Mouse (Mus musculus) spleen, adult 12 weeks (tissue): ENCODE results near the gene Vash1.
A peak's percentile ranks its signal among the peaks of the same experiment; 100 is the strongest.

Source experiments
- DNase-seq: peaks from one replicate; pipeline ENCODE4 v3.0.0; 2022; ENCODE audit warnings: low spot score

The Vash1 gene

DNA sequence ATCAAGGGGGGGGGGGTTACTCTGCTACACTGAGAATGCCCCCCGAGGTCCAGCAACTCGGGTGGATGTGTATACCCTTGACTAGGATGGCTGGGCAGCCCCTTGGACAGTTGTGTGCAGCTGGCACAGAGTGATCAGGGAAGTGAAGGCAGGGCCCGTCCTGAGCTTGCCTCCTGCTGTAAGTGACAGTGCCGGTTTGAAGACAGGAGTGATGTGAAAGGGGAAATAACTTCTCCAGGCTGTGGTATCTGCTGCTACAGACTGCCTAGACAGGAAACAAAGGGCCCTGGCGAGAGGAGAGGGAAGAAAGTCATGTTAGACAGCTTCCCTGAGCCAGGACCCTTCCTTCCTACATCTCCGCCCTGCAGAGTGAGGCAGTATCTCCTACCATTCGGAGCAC lies 5.2 kb downstream of the Vash1 start:
- DNase-seq = no peak

DNA sequence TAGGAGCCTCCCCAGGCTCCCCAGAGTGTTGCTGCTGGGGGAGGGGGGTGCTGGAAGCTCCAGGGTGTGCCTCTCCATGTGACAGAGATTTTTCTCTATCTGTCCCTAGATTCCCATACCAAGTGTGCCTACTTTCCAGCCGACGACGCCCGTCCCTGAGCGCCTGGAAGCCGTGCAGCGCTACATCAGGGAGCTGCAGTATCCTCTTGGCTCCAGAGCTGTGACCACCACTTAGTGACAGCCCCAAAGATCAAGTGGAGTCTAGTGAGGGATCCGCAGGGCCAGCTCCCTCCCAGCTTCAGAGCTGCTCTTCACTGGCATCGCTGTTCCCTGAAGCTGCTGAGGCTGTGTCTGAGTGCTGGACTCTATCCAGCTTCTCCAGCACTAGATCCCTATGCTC lies 6.8 kb downstream of the Vash1 start:
- DNase-seq = no peak

DNA sequence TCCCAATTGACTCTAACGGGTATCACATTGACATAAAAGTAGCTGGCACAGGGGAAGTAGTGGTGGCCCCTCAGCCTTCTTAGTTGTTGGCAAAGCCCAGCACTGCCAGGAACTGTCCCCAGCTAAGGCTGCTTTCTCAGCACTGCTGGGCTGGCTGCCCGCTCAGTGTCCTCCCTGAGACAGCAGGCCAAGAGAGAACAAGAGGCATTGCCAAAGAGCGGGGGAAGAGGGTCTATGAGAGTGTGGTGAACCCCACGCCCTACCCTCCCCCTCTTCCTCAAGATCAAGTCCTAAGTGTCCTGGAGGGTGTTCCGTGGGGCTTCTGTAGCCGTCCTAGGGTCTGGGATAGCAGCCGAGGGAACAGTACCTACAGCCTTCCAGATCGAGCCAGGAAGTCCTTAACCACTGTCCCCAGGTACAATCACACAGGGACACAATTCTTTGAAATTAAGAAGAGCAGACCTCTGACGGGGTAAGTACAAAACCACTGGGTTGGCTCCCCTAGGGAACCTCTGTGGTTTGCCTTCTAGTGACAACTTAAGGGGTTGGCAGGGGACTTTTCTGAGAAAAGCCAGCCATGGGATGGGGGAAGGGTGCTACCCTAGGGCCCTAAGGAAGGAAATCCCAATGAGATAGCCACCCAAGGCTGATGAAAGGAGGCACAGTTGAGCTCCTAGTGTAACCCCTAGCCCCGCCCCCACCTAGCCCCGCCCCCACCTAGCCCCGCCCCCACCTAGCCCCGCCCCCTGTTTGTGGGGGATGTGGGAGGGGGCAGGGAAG lies 8.2 kb downstream of the Vash1 start:
- DNase-seq = no peak

DNA sequence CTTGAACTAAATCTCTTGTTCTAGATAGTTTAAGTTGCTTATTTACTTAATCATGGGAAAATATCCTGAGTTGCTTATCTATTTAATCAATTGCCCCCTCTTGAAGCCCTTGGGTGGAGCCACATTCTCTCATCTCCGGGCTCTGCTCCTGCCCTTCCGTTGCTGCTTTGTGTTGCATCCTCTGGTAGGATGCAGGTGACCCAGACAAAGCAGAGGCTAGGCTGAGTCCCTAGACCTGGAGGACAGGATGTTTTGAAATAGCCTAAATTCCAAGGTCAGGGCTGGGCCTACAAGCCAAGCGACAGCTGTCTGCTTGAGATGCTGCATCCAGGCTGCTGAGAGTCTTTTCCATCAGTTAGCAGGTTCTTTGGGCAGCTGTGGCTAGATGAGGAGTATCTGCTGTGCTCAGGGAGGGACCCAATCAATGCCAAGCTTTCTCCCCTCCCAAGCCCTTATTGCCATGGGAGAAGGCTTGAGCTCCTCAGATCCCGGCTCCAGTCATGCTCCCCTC lies 9.0 kb downstream of the Vash1 start:
- no peak for DNase-seq

DNA sequence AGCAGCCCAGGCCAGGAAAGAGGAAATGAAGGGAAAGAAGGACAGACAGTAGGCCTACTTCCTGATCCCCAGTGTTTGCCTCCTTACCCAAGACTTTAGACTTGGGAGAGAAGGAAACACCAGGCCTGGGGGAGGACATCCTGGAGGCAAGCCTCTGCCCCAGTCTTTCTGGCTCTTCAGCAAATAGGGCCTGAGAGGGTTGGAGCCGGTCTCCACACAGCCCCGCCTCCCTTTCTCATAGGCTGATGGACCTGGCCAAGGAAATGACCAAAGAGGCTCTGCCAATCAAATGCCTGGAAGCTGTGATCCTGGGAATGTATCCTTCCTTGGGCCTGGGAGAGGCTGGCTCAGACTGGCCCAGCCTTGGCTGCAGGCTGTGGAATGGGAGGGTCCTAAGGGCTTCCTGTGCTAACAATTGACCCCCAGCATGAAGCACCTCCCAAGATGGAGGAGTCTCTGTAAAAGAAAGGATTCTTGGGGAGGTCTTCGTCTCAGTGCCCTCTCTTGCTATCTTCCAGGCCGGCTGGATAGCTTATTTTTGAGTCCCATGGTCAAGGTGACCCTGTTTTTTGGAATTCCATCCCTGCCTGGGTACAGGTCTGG lies 9.6 kb downstream of the Vash1 start:
- DNase-seq = no peak

DNA sequence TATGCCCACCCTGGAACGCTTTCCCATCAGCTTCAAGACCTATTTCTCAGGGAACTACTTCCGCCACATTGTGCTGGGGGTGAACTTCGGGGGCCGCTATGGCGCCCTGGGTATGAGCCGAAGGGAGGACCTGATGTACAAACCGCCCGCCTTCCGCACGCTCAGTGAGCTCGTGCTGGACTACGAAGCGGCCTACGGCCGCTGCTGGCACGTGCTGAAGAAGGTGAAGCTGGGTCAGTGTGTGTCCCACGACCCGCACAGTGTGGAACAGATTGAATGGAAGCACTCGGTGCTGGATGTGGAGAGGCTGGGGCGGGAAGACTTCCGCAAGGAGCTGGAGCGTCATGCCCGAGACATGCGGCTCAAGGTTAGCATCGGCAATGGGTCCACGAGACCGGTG lies 10.4 kb downstream of the Vash1 start:
- no peak for DNase-seq

DNA sequence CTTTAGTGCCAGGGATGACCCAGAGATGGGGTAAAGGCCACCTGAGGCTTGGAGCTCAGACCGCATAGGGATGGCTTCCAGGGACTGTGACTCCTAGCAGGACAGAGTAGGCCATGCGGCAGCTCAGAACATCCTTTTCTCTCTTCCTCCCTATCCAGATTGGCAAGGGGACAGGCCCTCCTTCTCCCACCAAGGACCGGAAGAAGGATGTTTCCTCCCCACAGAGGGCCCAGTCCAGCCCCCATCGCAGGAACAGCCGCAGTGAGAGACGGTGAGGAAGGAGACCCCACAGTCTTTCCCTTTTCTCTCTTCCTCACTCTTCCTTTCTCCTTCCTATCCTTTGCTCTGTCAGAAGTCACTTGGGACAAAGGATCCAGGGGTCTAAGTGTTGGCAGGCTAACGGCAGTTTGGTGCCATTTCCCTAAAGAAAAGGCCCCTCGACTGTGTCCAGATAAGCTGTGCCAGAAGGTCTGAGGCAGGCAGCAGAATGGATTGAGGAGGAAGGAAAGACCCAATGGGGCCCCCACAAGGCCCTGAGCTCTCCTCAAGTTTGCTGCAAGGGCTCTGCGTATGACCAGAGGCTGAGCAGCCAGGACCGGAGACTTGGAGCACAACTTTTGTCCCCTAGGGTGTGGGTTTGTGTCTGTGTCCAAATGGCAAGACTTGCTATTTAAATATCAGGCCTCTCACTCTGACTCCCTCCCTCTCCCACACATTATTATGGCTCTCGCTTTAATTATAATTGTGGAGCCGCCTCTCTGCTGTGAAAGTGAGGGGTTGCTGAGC lies 12.4 kb downstream of the Vash1 start:
- no peak for DNase-seq

DNA sequence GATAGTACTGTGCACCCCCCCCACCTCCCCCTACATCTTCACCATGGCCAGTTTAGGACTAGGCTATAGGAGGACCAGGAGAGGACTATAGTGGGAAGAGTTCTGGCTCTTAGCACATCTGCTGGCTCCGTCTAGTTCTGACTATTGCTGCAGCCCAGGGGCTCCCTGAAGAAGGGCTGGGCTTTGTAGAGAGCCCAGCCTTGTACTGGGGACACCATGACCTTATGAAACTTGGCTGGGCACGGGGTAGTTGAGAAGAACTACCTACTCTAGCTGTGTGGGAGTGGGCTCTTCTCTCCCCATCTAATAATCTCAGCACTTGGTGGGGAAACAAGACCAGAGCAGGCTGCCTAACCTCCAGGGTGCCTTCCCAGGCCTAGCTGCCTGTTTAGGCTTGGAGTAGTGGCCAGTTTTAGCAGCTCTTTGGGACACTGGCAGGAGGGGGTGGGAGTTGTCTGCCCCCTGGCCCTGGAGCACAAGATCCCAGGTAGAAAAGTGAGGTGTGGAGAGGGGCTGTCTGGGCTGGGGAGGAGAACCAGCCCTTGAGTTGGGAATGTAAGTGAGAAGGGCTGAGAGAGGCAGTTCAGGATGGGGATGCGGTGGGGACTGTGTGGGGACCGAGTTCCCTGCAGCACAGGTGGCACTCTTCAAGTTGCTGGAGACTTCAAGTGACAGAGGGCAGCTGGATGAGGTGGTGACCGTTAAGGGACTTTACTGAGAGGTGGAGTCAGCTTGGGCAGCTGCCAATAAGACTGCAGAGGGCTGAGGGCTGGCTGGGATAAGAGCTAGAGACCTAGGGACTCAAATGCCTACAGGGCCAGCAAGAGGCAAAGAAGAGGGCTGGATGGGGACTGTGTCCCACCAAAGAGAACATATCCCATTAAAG lies 14.2 kb downstream of the Vash1 start:
- DNase-seq = no peak

DNA sequence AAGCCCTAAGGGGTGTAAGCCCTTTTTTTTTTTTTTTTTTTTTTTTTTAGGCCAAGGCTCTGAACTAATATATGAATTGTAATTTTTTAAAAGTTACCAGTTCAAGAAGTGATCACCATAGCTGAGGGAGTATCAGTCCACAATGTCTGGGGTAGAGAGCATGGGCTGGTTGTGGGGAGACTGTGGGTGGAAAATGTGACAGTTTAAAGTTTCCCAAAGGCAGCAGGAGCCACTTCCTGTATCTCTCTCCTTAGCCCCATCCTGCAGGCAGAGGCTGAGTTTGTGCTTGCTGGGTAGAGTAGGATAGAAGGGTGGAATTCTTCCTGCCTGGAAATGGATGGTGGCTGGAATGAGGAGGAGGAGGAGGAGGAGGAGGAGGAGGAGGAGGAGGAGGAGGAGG lies 14.9 kb downstream of the Vash1 start:
- DNase-seq = no peak

DNA sequence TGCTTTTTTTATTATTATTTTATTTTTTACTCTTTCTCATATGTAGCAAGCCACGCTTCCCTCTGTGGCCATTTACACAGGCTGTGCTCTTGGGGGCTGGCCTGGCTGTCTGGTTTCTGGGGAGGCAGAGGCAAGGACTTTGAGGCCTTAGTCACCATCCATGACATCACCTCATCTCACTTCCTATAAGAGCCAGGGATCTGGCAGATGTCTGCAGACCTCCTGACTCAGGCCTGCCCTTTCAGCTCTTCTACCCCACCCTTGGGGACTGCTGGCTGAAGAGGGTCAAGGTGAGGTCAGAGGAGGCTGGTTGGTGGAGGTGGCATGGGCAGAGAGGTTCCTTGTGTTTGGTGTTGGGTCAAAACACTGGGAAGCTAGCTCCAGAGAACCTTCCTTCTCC lies 15.9 kb downstream of the Vash1 start:
- no peak for DNase-seq

DNA sequence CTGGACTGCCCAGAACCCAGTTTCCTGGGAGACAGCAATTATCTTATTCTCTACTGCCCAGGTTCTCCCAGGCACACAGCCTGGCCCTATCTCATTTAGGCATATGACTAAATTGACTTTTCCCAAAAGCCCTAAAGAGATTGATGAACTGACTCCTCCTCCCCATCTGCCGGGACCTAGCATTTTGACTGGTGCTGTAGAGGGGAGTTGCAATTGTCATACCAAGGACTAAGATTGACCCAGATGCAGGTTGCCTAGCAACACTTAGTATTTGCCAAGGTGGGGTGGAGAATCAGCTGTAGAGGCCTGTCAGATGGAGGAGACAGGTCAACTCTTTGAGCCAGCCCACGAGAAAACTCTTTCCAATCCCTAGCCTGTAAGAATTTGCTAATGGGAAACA lies 19.5 kb downstream of the Vash1 start:
- no peak for DNase-seq

DNA sequence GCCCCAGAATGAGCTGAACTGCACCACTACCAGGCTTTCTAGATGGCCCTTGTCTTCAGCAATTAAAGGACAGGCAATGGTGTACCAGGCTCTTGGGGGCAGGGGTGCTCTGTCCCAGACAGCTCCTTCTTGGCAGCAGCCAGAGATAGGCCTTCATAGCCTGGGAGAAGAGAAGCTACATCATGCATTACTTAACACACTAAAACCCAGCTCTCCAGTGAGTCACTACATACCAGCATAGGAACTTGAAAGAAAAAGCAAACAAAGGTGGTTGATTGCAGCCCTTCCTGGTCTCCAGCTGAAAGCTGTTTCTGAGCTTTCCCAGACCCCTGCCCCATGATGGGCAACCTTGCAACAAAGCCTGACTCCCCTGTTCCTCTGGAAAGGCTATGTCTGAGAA lies 20.0 kb downstream of the Vash1 start:
- no peak for DNase-seq

DNA sequence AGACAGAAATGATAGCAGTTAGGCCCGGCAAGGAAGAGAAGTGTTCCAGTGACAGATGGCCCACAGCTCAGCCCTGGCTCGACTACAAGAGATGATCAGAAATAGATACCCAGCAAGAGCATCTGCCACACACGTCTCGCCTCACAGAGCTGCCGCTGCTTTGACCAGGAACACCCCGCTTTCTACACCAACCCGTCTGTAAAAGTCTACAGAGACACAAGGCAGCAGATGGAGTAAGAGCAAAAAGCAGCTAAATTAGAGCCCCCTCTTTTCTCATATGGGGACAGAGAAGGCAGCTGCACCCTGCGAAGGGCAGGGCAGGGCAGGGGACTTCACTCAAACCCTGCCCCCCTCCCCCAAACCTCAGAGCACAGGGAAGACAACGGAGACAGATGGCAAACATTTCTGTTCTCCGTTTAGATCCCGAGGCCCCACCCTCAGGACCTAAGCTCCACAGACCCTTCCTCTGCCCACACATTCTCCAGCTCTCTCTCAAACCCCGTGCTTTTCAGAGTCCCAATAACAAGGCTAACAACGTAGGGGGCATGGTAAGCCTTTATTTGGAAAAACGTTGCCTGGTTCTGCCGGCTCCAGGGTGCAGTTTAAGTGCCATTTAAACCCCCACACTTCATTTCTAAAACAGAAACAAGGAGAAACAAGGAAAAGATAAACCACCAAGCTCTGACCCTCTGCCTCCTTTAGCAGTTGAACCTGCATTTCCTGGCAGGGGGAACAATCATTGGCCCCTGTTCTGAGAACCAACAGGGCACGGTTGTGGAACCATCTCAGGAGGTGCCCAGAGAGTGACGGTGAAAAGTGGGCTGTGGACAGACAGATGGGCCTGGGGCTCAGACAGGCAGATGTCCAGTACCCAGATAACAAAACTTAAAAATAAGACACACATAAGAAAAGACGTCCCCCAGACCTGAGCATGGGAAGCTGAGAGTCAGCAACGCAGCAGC lies 21.7 kb downstream of the Vash1 start:
- DNase-seq = no peak

DNA sequence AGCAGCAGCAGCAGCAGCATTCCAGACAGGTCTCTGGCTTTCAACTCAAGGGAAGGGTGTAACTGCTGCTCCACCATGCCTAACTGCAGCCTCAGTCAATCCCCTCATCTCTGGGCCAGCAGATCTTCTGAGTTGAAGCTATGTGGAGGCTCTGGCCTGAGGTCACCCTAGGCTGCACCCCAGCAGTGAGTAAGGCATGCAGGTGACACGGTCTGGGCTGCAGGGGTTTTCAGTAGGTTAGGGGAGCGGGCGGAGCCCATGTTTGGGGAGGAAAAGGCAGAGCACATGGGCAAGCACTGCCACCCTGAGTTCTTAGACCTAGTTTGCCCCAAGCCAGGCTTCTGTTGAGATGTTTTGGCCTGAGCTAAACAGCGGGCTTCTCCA lies 22.4 kb downstream of the Vash1 start:
- no peak for DNase-seq

DNA sequence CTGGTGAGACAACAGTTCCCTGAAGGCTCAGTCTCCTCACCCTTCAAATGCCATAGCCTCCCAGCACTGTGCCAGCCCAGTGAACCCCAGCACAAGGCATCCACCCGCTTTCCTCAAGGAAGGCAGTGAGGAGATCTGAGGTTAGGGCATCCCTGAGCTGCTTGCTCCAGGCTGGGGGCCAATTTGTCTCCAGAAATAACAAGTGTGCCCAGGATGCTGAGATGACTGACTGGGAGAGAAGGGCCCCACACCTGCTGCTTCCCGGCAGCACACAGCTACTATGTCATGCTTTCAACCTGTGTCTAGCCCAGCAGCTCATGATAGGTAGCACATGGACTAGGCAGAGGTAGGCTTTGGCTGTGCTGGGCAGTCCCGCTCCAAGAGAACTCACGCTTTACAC lies 23.0 kb downstream of the Vash1 start:
- no peak for DNase-seq

DNA sequence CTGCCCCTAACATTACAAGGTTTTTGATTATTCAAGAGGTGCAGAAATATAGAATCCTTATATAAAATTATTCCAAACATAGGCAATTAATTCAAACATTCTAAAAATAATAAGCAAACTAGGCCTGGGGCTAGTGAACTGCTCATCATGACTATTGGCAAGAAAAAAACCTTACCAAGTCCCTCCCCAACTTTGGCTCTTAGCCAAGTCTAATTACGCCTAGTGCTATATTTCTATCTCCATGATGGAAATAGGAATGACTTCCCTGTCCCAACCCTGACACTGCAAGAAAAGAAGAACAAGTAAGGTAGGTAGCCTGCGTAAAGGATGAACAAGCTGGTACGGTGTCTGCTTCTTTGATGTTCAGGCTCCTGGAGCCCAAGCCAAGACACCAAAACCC lies 24.2 kb downstream of the Vash1 start:
- DNase-seq = no peak

DNA sequence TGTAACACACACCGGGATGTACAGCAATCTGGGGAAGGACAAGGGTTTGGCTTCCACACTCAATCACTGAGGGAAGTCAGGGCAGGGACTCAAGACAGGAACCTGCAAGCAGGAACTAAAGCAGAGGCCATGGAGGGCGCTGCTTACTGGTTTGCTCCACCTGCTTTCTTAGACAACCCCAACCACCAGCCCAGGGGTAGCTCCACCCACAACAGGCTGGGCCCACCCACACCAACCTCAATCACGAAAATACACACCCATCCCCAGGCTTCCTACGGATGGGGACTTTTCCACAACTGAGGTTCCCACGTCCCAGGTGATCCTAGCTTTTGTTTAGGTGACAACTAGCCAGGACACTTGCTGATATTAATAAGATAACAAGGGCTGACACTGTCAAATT lies 27.3 kb downstream of the Vash1 start:
- DNase-seq = no peak

DNA sequence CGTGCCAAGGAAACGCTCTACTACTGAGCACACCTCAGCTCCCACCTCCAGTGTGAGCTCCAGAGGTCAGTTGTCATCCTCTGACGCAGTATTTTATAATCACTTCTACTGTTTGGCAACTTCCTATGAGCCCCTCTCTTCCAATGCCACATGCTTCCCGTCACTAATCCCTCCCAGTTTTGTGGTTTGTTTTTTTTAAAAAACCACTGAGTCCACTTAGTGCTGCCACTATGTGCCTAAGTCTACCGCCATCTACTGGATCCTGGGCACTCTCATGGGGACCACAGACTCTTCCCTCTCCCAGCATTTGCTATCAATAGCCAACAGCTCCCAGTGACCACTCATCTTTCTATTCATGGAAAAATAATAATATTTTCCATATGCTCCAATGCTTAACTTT lies 35.5 kb downstream of the Vash1 start:
- DNase-seq = no peak

DNA sequence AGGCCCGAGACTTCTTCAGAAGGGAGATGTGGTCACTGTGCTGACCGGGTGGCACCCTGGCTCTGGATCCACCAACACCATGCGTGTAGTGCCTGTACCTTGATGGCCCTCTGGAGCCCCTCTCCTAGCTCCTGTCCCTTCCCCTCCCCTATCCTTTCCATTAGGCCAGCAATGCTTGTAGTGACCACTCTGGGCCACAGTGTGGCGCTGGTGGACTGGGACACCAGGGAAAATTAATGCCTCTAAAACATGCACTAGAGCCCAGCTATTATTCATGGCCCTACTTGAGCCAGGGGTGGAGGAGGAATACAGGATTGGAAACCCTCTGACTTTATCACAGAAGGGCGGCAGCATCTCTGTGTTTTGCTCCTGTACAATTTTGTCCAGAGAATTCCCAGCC lies 36.9 kb downstream of the Vash1 start:
- DNase-seq = peak; percentile 22

DNA sequence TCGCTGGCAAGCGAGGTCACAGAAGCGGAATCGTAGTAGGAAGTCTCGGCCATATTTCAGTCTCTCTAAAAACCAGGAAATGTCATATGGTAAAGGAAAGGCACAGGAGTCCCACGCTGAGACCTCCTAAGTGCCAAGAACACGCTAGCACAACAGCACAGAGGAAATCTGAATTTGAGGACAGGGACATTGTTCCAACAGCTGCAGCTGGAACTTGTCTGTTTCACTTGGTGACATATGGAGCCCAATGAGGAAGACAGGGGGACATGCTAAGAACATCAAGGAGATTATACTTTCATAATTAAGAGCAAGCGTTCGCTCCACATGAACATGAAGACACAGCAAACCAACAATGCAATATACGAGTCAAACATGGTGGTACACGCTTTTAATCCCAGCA lies 38.5 kb downstream of the Vash1 start:
- no peak for DNase-seq
